Mouse (Mus musculus) stomach, postnatal 0 days (tissue): ENCODE results near the gene Cux1.

Source experiments
- CTCF ChIP-seq: IDR thresholded peaks from 2 replicates; pipeline ENCODE4 v1.5.1; 2016; ENCODE audit warnings: antibody characterized with exemption, low read depth, mild to moderate bottlenecking, moderate library complexity
- EP300 ChIP-seq: optimal IDR thresholded peaks from 2 replicates; pipeline ENCODE3; 2016; ENCODE audit warnings: antibody characterized with exemption

GRCm38 (mm10) chr5:136414479-136414878, 152.8 kb downstream of the Cux1 start:
- no peak for TF ChIP-seq EP300
- no peak for TF ChIP-seq CTCF
